Mouse (Mus musculus) heart, postnatal 36 days (tissue): ENCODE results near the gene Gstm3. TPM values are rescaled to one million over a fixed set of nuclear protein-coding genes. Genes with fewer than 3 reads are reported as not detected.
"Not testable (repeated sequence)": the region's sequence is repeated elsewhere in the genome, so short reads cannot be mapped to it uniquely, and the experiment has no call there.

Source experiments
- DNase-seq, 2 experiments: peaks; one replicate each; pipeline ENCODE4 v3.0.0; 2021 to 2022
- intact Hi-C: fragments of 180-260 bp; cut with DNase I; formaldehyde crosslinking; loops from one replicate; pipeline ENCODE4 v1.15.1; 2025
- total RNA-seq, 2 experiments: library from RNA; stranded (reverse); gene quantifications; 2 replicates each; pipeline ENCODE4 v1.2.3; 2021

The Gstm3 gene
- total RNA-seq, 2 experiments from 2014 or later: not detected

GRCm38 (mm10) chr3:107977691-107978090, 8.6 kb upstream of the Gstm3 start:
- intact Hi-C loops: no loop called here
- DNase-seq: no peak

GRCm38 (mm10) chr3:107974237-107974636, 5.2 kb upstream of the Gstm3 start:
- intact Hi-C loops: no loop called here
- DNase-seq: no peak

DNA sequence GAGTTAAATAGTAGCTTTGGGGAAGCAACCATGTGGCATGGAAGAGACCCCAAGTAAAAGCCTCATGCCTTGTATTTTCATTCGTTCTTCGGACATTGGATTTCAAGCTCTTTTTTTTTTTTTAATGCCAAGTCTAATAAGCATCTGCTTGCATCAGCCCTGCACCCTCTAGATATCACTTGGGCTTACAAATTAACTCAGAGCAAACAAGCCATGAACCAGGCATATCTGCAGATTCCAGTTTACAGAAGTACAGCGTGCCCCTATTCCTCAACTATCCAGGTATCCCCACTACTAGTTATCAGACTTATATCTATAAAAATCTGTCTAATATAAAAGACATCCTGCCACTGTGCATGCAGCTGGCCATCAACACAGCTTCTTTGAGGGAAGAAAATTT, 3.0 kb upstream of the Gstm3 start:
- DNase-seq: no peak
- intact Hi-C loops: no loop called here

- peak in 1 of 2 experiments; percentile 12 for DNase-seq
- intact Hi-C loops: not testable (repeated sequence)
Measured at GRCm38 (mm10) chr3:107971101-107971500, 2.0 kb upstream of the Gstm3 start.

DNA sequence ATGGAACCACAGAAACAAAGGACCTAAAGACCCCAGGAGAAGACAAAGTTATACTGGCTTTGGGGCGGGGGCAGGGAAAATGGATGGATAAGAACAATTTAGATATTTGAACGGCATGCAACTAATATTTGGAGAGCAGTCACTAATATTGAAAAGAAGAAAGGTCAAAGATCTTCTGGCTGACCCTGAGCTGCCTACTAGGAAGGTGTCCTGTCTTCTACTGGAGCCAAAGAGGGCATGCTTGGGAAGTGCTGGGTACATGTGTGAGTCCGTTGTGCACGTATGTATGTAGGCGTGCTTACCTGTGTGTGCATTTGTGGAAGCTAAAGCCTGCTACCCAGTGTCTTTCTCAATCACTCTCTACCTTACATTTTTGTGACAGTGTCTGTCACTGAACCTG, 2.5 kb downstream of the Gstm3 start:
- intact Hi-C loops: no loop called here
- no peak for DNase-seq

DNA sequence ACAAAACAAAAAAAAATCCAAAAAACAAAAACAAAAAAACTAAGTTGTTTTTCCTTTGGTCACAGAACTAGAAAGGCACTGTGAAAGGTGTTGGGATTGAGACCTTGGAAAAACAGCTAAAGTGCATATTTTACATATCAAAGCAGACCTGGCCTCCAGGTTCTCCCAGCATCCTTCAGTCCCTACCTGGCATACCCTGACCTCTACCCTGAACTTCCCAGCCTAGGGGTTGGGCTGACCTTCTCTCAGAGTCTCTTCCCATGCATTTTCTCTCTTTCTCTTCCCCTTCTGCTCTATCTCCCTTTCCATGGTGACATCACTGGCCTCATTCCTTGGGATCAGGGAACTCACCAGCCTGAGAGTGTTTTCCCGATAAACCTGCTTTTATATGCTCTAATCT, 3.5 kb downstream of the Gstm3 start:
- intact Hi-C loops: no loop called here
- no peak for DNase-seq

DNA sequence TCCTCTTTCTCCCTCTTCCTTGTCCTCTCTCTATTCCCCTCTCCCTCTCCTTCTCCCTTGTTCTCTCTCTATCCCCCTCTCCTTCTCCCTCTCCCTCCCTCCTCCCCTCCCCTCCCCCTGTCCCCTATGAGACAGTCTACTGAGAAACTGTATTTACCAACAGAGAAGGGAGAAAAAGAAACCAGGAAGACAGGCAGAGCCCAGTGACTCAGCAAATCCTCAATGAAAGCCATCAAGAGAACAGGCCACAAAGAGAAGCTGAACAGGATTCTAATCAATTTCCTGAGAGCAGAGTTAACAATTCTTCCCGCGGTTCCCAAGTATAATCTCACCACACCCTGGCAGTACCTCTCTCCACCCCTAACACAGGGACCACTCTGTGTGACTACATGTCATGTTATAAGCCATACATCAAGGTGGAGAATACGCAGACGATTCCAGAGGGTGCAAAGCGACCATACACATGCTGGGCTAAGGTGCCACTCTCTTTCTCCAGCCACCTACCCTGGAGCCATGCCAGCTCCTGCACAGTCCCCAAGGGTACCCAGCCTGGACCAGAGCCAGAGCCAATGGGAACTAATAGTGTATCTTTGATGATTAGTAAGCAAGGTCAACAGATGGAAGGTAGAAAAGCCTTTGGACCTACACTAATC, 4.3 kb downstream of the Gstm3 start:
- intact Hi-C loops: no loop called here
- DNase-seq: no peak

DNA sequence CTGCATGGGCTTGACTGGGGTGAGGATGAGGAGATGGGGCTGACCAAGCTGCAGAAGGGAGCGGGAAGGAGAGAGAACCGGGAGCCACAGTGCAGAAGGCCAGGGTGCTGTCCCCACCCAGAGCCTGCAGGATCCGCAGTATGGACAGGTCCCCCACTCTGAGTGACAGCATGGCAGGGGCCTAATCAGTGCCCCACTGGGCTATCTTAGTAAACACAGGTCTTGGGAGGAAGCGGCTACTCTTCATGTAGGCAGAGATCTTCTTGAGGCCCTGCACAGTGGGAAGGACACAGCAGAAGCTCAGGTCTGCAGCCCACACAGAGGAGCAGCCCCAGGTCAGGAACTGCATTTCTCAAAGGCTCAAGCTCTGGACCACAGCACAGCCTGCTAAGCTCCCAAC, 5.1 kb downstream of the Gstm3 start:
- intact Hi-C loops: no loop called here
- no peak for DNase-seq

GRCm38 (mm10) chr3:107955260-107955659, 13.8 kb downstream of the Gstm3 start:
- intact Hi-C loops, DNase-seq: not testable (repeated sequence)

DNA sequence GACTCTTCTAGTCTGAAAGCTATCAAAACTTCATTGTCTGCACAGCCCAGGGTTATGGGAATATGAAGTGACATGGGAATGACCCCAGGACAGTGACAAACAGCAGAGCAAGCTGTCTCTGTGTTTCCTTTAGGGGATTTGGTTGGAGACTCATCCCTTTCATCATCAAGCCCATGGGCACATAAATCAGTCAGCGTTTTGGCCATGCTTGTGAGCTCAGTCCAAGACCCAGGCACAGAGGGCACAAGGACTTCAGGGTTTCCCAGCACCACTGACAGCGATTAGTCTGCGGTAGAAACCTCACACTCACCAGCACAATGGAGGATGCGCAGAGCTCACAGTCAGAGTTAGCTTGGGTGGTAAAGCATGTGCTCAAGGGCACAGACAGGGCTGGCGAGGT, 15.2 kb downstream of the Gstm3 start:
- DNase-seq: no peak
- intact Hi-C loops: loop anchor here (1.0 kb wide), 2 partner anchors 64 to 107 kb away; no protein-coding TSS in a partner anchor

DNA sequence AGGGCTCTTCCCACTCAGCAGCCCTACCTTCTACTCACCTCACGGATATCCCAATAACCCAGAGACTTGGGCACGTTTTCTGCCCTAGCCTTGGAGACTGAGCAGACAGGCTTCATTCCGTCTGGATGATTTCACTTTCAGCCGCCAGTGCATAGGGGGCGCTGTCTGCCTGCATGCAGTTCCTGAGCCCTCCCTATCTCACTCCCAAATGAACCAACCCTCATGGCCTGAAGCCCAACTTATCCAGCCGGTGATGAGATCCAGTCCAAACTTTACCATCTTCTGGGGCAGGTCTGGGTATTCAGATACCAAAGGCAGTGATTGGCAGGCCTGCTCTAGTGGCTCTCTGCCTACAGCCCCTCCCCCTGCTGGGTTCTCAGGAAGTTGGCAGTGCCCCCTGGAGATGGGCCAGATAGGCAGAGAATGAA, 15.7 kb downstream of the Gstm3 start:
- peak; percentile 82 to 84 for DNase-seq
- intact Hi-C loops: loop anchor here (1.0 kb wide), 2 partner anchors 65 to 108 kb away; no protein-coding TSS in a partner anchor

- DNase-seq: no peak
- intact Hi-C loops: no loop called here
Measured at GRCm38 (mm10) chr3:107950531-107950930, 18.6 kb downstream of the Gstm3 start.

GRCm38 (mm10) chr3:107949461-107949860, 19.6 kb downstream of the Gstm3 start:
- DNase-seq: not testable (repeated sequence)

DNA sequence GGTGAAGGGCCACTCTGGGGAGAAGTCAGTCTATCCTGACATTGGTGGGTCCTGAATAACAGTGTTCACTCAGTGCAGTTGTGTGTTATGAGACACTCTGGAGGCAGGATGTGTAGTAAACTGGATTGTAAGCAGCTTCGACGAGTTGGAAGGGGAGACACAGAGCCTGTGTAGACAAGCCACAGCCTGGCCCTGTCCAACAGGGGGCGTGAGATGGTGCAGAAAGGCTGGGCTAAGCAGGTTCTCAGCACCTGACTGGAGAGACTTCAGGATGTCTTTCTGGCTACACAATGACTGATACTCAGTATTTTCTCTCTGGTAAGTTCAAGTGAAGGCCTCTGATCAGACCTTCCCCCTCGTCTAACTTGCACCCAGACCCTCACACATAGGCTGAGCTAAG, 23.4 kb downstream of the Gstm3 start:
- intact Hi-C loops: no loop called here
- DNase-seq: no peak

More at GRCm38 (mm10) chr3:107949461-107949860, 19.6 kb downstream of the Gstm3 start:
- intact Hi-C loops: not testable (repeated sequence)

DNA sequence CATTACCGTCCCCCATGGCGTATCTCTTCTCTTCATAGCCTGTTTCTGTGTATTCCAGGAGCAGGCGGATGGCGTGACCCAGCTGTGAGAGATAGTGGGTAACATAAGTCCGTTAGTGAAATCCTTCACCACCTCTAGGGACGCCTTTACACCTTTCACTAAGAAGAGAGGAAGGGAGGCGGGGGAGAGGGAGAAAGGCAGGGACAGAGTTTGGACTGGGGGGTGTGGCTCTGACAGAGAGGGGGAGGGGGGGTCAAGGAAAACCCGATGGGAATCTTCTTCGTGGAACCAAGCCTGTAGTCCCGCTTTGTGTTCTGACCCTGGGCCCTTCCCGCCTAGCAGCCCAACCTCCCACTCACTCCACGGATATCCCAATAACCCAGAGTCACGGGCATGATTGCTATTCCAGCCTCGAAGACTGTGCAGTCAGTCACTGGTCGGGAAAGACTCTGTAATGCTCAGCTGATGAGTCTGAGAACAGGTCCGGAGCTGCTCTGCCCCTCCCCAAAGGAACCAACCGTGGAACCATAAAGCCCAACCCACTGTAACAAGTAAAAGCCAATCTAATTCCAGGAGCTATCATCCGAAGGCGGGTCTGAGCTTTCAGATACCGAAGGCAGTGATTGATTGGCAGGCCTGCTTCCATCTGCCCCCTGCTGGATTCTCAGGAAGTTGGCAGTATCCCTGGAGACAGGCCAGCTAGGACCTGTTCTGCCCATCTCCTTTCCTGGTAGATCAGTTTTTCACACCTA, 25.7 kb downstream of the Gstm3 start, which contains the start of gene Gstm6:
Gstm6 (minus strand) TSS at position 511 of the 752 bp plus-strand sequence.
- intact Hi-C loops: no loop called here
- no peak for DNase-seq

GRCm38 (mm10) chr3:107941261-107941660, 27.8 kb downstream of the Gstm3 start:
- intact Hi-C loops: no loop called here
- no peak for DNase-seq

GRCm38 (mm10) chr3:107940524-107940923, 28.6 kb downstream of the Gstm3 start:
- intact Hi-C loops: no loop called here
- DNase-seq: no peak

DNA sequence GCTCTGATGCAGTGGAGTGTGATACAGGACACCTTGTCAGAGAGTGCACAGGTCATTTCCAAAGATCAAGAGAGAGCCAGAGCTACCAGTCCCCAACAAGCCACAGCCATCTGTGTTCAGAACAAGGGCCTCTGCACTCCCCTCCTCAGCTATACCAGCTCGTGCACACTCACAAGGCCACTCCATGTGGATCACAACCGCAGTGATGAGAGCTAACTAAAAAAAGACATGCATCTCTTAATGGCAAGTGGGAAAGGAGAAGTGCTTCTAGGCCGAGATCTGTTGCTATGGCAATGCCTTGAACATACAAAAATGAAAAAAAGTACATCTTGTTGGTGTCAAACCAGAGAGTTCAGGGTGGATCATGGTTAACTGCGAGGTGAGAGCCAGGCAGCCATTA, 29.3 kb downstream of the Gstm3 start:
- DNase-seq: no peak
- intact Hi-C loops: loop anchor here (1.0 to 5.0 kb wide), 3 partner anchors 79 to 207 kb away; partner anchors contain the start of gene Gnai3

DNA sequence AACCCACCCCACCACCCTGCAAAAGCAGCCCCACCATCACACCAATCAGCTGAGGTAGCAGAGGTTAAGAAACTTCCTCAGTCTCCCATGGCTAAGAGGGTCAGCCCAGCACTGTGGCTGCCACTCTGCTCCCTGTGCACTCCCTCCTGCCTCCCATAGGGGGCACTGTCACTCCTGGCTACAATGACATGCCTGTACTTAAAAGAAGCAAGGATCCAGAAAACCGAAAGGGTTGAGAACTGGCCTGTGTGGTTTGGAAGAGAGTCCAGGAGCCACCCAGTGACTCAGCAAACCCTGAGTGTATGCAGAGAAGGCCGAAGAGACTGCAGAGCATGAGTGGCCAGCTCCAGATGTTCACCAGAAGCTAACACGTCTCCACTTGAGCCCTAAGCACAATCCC, 29.7 kb downstream of the Gstm3 start:
- DNase-seq: peak; percentile 78 to 82
- intact Hi-C loops: loop anchor here (1.0 to 5.0 kb wide), 3 partner anchors 79 to 208 kb away; partner anchors contain the start of gene Gnai3

- DNase-seq: no peak
- intact Hi-C loops: loop anchor here (5.0 kb wide), 1 partner anchor 211 kb away; the partner anchor contains the start of gene Gnai3
Measured at GRCm38 (mm10) chr3:107935888-107936287, 33.2 kb downstream of the Gstm3 start.

DNA sequence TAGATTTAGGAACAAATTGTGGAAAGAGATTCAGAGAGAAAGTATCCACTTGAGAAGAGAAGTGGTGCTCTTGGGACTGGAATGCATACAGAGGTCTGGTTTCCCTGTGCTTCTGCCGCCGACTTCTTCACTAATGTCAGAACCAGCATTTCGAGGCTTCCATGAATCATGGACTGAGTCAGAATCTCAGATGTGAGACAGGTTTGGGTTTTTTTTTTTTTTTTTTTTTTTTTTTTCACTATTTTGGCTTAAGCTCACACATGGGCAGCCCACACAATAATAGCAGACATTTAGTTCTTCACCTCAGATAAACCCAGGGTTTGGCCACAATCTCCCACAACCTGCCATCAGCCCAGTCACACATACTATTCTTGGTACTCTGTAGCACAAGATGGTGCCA, 33.8 kb downstream of the Gstm3 start:
- intact Hi-C loops: loop anchor here (5.0 kb wide), 1 partner anchor 212 kb away; the partner anchor contains the start of gene Gnai3
- DNase-seq: no peak

GRCm38 (mm10) chr3:107932128-107932527, 37.0 kb downstream of the Gstm3 start:
- intact Hi-C loops: no loop called here
- no peak for DNase-seq
